Mouse (Mus musculus) small intestine, adult 2 months (tissue): ENCODE measurements around the gene Plekhd1.

Experiments used
- CTCF ChIP-seq: fragments of 200-500 bp; IDR thresholded peaks from 2 replicates; pipeline ENCODE4 v1.5.1; 2012; ENCODE audit warnings: low read depth, mild to moderate bottlenecking, control low read depth, inconsistent platforms, low read length, moderate library complexity, mixed read lengths; ENCODE audit not compliant: insufficient replicate concordance, insufficient read length; ENCODE audit errors: extremely low read depth
- POLR2A ChIP-seq: fragments of 200-500 bp; IDR thresholded peaks from 2 replicates; pipeline ENCODE4 v1.6.1; 2012; ENCODE audit warnings: low read depth, mild to moderate bottlenecking, control low read depth, inconsistent platforms, low read length, moderate library complexity

GRCm38 (mm10) chr12:80658661-80659060 lies 33.7 kb upstream of the Plekhd1 start:
- TF ChIP-seq CTCF: no peak
- no peak for TF ChIP-seq POLR2A
